Mouse (Mus musculus) intestine, embryonic 16.5 days (tissue): Measurements from ENCODE around the gene Nsg1. TPM values are rescaled to one million over a fixed set of nuclear protein-coding genes. Genes with fewer than 3 reads are reported as not detected.

Experiments used
- ATAC-seq: fragments of 200-750 bp; cut with Nextera tagmentation; 2 replicates; pipeline ENCODE4 v1.8.0; 2017; ENCODE audit warnings: moderate TSS enrichment, moderate library complexity
- H3K27ac ChIP-seq: fragments of 300-500 bp; sonication (generic); 2 replicates; pipeline ENCODE4 v1.5.1; 2014; ENCODE audit warnings: mild to moderate bottlenecking, low read length
- H3K27me3 ChIP-seq: fragments of 300-500 bp; sonication (generic); replicated peaks from 2 replicates; pipeline ENCODE4 v1.6.1; 2014; ENCODE audit warnings: low read length, control low read depth, mixed read lengths; ENCODE audit not compliant: control insufficient read depth, insufficient read depth
- H3K36me3 ChIP-seq: fragments of 300-500 bp; sonication (generic); 2 replicates; pipeline ENCODE4 v1.6.1; 2014; ENCODE audit warnings: low read length, control low read depth; ENCODE audit not compliant: control insufficient read depth, insufficient read depth
- H3K4me1 ChIP-seq: fragments of 300-500 bp; sonication (generic); 2 replicates; pipeline ENCODE4 v1.6.1; 2014; ENCODE audit warnings: low read length, control low read depth, mixed read lengths; ENCODE audit not compliant: control insufficient read depth, insufficient read depth
- H3K4me2 ChIP-seq: fragments of 300-500 bp; sonication (generic); 2 replicates; pipeline ENCODE4 v1.6.1; 2014; ENCODE audit warnings: low read depth, low read length, control low read depth
- H3K4me3 ChIP-seq: fragments of 300-500 bp; sonication (generic); 2 replicates; pipeline ENCODE4 v1.5.1; 2014; ENCODE audit warnings: mild to moderate bottlenecking, low read length
- H3K9ac ChIP-seq: fragments of 300-500 bp; sonication (generic); 2 replicates; pipeline ENCODE4 v1.6.1; 2014; ENCODE audit warnings: low read depth, low read length
- H3K9me3 ChIP-seq: fragments of 300-500 bp; sonication (generic); 2 replicates; pipeline ENCODE4 v1.6.1; 2016; ENCODE audit warnings: low read length, control low read depth; ENCODE audit not compliant: control insufficient read depth
- WGBS: fragments of 180-500 bp; shearing (Covaris S2); extraction: QIAGEN DNeasy Blood & Tissue Kit; methylation state at CpG from one replicate; pipeline ENCODE4 v1.1.7; 2014; 5-methylcytosine and 5-hydroxymethylcytosine counted together
- polyA plus RNA-seq: library from polyadenylated mRNA; unstranded; fragments of >200 nt; fragmentation: Nextera tagmentation; extraction: Ambion mirVana; gene quantifications from 2 replicates; pipeline ENCODE4 v1.2.1, GENCODE M21; 2015

Gene Nsg1
- polyA plus RNA-seq, 1 experiment from 2014 or later, result 50.3 TPM

- H3K36me3 ChIP-seq, result no peaks in the 10 kb centered on the region
- 93% methylated on average over 5 of the region's 5 CpGs for WGBS
- H3K27ac ChIP-seq, result no peak overlapping the region
- H3K9me3 ChIP-seq, result no peaks in the 10 kb centered on the region
- no peak overlapping the region for H3K4me3 ChIP-seq
- no peak for ATAC-seq
- H3K27me3 ChIP-seq, result no peaks in the 10 kb centered on the region
- H3K9ac ChIP-seq, result no peak overlapping the region
- no peak overlapping the region for H3K4me2 ChIP-seq
- peaks cover 10% of the 10 kb centered on the region; the same call in 1 of the 2 replicates for H3K4me1 ChIP-seq
Measured at GRCm38 (mm10) chr5:38119268-38119667, 40.4 kb downstream of the Nsg1 start.

- Histone ChIP-seq H3K27ac (no peak overlapping the region), H3K4me2 (no peak overlapping the region), H3K4me3 (no peak overlapping the region), H3K4me1 (peaks cover 10% of the 10 kb centered on the region; the same call in 1 of the 2 replicates), H3K9ac (no peak overlapping the region), H3K27me3 (no peaks in the 10 kb centered on the region), H3K9me3 (no peaks in the 10 kb centered on the region), H3K36me3 (no peaks in the 10 kb centered on the region)
- peak; percentile 92 for ATAC-seq
- WGBS, result 58% methylated on average over 1 of the region's 1 CpGs
Measured at GRCm38 (mm10) chr5:38117056-38117455, 42.7 kb downstream of the Nsg1 start.

- Histone ChIP-seq H3K4me3 (no peak overlapping the region), H3K36me3 (no peaks in the 10 kb centered on the region), H3K9me3 (no peaks in the 10 kb centered on the region), H3K27ac (peak overlapping the region; percentile 47; the same call in 1 of the 2 replicates), H3K4me2 (no peak overlapping the region), H3K4me1 (peaks cover 10% of the 10 kb centered on the region; the same call in 1 of the 2 replicates), H3K9ac (no peak overlapping the region), H3K27me3 (no peaks in the 10 kb centered on the region)
- peak; percentile 81 for ATAC-seq
- 80% methylated on average over 2 of the region's 2 CpGs for WGBS
Measured at GRCm38 (mm10) chr5:38114526-38114925, 45.2 kb downstream of the Nsg1 start.

GRCm38 (mm10) chr5:38106807-38107206 lies 52.9 kb downstream of the Nsg1 start:
- H3K4me1 ChIP-seq, result no peaks in the 10 kb centered on the region

GRCm38 (mm10) chr5:38106080-38106697 lies 53.5 kb downstream of the Nsg1 start:
- Histone ChIP-seq H3K4me1 (no peaks in the 10 kb centered on the region), H3K4me3 (no peak overlapping the region), H3K9ac (no peak overlapping the region), H3K9me3 (no peaks in the 10 kb centered on the region), H3K4me2 (no peak overlapping the region), H3K27me3 (no peaks in the 10 kb centered on the region), H3K36me3 (no peaks in the 10 kb centered on the region), H3K27ac (no peak overlapping the region)
- 81% methylated on average over 14 of the region's 14 CpGs for WGBS
- ATAC-seq, result no peak

More at GRCm38 (mm10) chr5:38106807-38107206, 52.9 kb downstream of the Nsg1 start:
- WGBS, result 87% methylated on average over 10 of the region's 10 CpGs
- Histone ChIP-seq H3K9ac (no peak overlapping the region), H3K27ac (no peak overlapping the region), H3K4me3 (no peak overlapping the region), H3K27me3 (no peaks in the 10 kb centered on the region), H3K4me2 (no peak overlapping the region), H3K9me3 (no peaks in the 10 kb centered on the region), H3K36me3 (no peaks in the 10 kb centered on the region)
- no peak for ATAC-seq

GRCm38 (mm10) chr5:38102945-38103344 lies 56.8 kb downstream of the Nsg1 start:
- Histone ChIP-seq H3K4me2 (no peak overlapping the region), H3K9me3 (no peaks in the 10 kb centered on the region), H3K4me1 (no peaks in the 10 kb centered on the region), H3K9ac (no peak overlapping the region), H3K27ac (no peak overlapping the region), H3K27me3 (no peaks in the 10 kb centered on the region), H3K36me3 (no peaks in the 10 kb centered on the region), H3K4me3 (no peak overlapping the region)
- ATAC-seq, result no peak
- 91% methylated on average over 2 of the region's 2 CpGs for WGBS

- H3K9ac ChIP-seq, result no peak overlapping the region
- H3K4me3 ChIP-seq, result no peak overlapping the region
- no peaks in the 10 kb centered on the region for H3K4me1 ChIP-seq
- no peaks in the 10 kb centered on the region for H3K36me3 ChIP-seq
- H3K9me3 ChIP-seq, result no peaks in the 10 kb centered on the region
- no peaks in the 10 kb centered on the region for H3K27me3 ChIP-seq
- H3K27ac ChIP-seq, result no peak overlapping the region
- WGBS, result 87% methylated on average over 2 of the region's 2 CpGs
- no peak for ATAC-seq
- H3K4me2 ChIP-seq, result no peak overlapping the region
Measured at GRCm38 (mm10) chr5:38099139-38099676, 60.5 kb downstream of the Nsg1 start.

GRCm38 (mm10) chr5:38097501-38098093 lies 62.1 kb downstream of the Nsg1 start:
- H3K4me3 ChIP-seq, result no peak overlapping the region
- no peak overlapping the region for H3K9ac ChIP-seq
- no peak overlapping the region for H3K4me2 ChIP-seq
- no peaks in the 10 kb centered on the region for H3K27me3 ChIP-seq
- 65% methylated on average over 4 of the region's 4 CpGs for WGBS
- no peaks in the 10 kb centered on the region for H3K9me3 ChIP-seq
- no peak for ATAC-seq
- H3K36me3 ChIP-seq, result no peaks in the 10 kb centered on the region
- H3K27ac ChIP-seq, result no peak overlapping the region
- no peaks in the 10 kb centered on the region for H3K4me1 ChIP-seq

GRCm38 (mm10) chr5:38094331-38094730 lies 65.4 kb downstream of the Nsg1 start:
- H3K27me3 ChIP-seq, result no peaks in the 10 kb centered on the region
- no peak for ATAC-seq
- H3K4me1 ChIP-seq, result no peaks in the 10 kb centered on the region
- H3K4me2 ChIP-seq, result no peak overlapping the region
- no peak overlapping the region for H3K4me3 ChIP-seq
- H3K27ac ChIP-seq, result no peak overlapping the region
- no peak overlapping the region for H3K9ac ChIP-seq
- H3K36me3 ChIP-seq, result no peaks in the 10 kb centered on the region
- WGBS, result 92% methylated on average over 2 of the region's 2 CpGs
- H3K9me3 ChIP-seq, result no peaks in the 10 kb centered on the region
